Mouse (Mus musculus): ENCODE measurements around the gene Cep164. TPM values are rescaled to one million over a fixed set of nuclear protein-coding genes. Genes with fewer than 3 reads are reported as not detected.
A peak's percentile ranks its signal among the peaks of the same experiment; 100 is the strongest.

Cep164 gene
- total and polyA plus RNA-seq, 3 experiments, result 7.9 to 14.2 TPM; not detected in 1

- H3K9ac ChIP-seq (ENCODE audit: control insufficient read depth, low read depth, low read length, poor library complexity, severe bottlenecking), result no peak overlapping the region
- no peaks in the 10 kb centered on the region for H3K4me1 ChIP-seq (ENCODE audit: control insufficient read depth in 1 of 2, insufficient read depth in 2 of 2, low read length in 2 of 2)
- no peaks in the 10 kb centered on the region for H3K9me3 ChIP-seq (replicated peaks; ENCODE audit: insufficient read depth, low read length)
- no peaks in the 10 kb centered on the region for H3K36me3 ChIP-seq (ENCODE audit: control insufficient read depth in 1 of 2, insufficient read depth in 2 of 2, low read length in 2 of 2)
- no peak overlapping the region for H3K27ac ChIP-seq (ENCODE audit: control insufficient read depth, low read depth, low read length)
- H3K4me3 ChIP-seq (ENCODE audit: control insufficient read depth in 1 of 2, insufficient read depth in 1 of 2, low read depth in 2 of 2, low read length in 2 of 2), result no peak overlapping the region
- H3K79me2 ChIP-seq (ENCODE audit: control insufficient read depth, insufficient read depth, low read length, poor library complexity), result no peaks in the 10 kb centered on the region
- no peak for DNase-seq (ENCODE audit: low read depth, low spot score)
- H3K27me3 ChIP-seq (ENCODE audit: control insufficient read depth in 1 of 2, insufficient read depth in 2 of 2, low read length in 2 of 2), result no peaks in the 10 kb centered on the region
- no peak for TF ChIP-seq GABPA (IDR thresholded peaks at IDR 0.05; ENCODE audit: low read depth, low read length)
- no peak for TF ChIP-seq BHLHE40 (IDR thresholded peaks at IDR 0.05; ENCODE audit: borderline replicate concordance, low read depth, low read length)
Measured at GRCm38 (mm10) chr9:45832898-45833297, 4.4 kb upstream of the Cep164 start.

GRCm38 (mm10) chr9:45829107-45829506 lies 616 bp upstream of the Cep164 start:
- DNase-seq (ENCODE audit: low read depth, low spot score), result peak; percentile 97
- Histone ChIP-seq H3K27me3 (ENCODE audit: control insufficient read depth in 1 of 2, insufficient read depth in 2 of 2, low read length in 2 of 2) (no peaks in the 10 kb centered on the region), H3K4me3 (ENCODE audit: control insufficient read depth in 1 of 2, insufficient read depth in 1 of 2, low read depth in 2 of 2, low read length in 2 of 2) (peak overlapping the region; percentile 80 to 83), H3K79me2 (ENCODE audit: control insufficient read depth, insufficient read depth, low read length, poor library complexity) (no peaks in the 10 kb centered on the region), H3K27ac (ENCODE audit: control insufficient read depth, low read depth, low read length) (peak overlapping the region; percentile 52), H3K36me3 (ENCODE audit: control insufficient read depth in 1 of 2, insufficient read depth in 2 of 2, low read length in 2 of 2) (no peaks in the 10 kb centered on the region), H3K9me3 (replicated peaks; ENCODE audit: insufficient read depth, low read length) (no peaks in the 10 kb centered on the region), H3K9ac (ENCODE audit: control insufficient read depth, low read depth, low read length, poor library complexity, severe bottlenecking) (peak overlapping the region; percentile 50), H3K4me1 (ENCODE audit: control insufficient read depth in 1 of 2, insufficient read depth in 2 of 2, low read length in 2 of 2) (no peaks in the 10 kb centered on the region)
- no peak for TF ChIP-seq NELFE (IDR thresholded peaks at IDR 0.05; ENCODE audit: low read depth, low read length)
- no peak for TF ChIP-seq TCF12 (IDR thresholded peaks at IDR 0.05; ENCODE audit: low read depth, low read length)
- TF ChIP-seq CHD1 (IDR thresholded peaks at IDR 0.05; ENCODE audit: low read depth, low read length), result no peak
- peak; percentile 39; the same call in 1 of the 2 replicates for TF ChIP-seq GATA1 (IDR thresholded peaks at IDR 0.05; ENCODE audit: low read depth, low read length)
- no peak for TF ChIP-seq MXI1 (IDR thresholded peaks at IDR 0.05; ENCODE audit: low read depth, low read length)
- no peak for TF ChIP-seq ELF1 (IDR thresholded peaks at IDR 0.05; ENCODE audit: low read depth, low read length)
- TF ChIP-seq NRF1 (IDR thresholded peaks at IDR 0.05; ENCODE audit: insufficient read depth, low read depth, low read length, poor library complexity, severe bottlenecking), result no peak
- TF ChIP-seq JUND (IDR thresholded peaks at IDR 0.05; ENCODE audit: low read depth, low read length), result peak; percentile 87
- TF ChIP-seq ZKSCAN1 (IDR thresholded peaks at IDR 0.05; ENCODE audit: low read depth, low read length), result no peak
- no peak for TF ChIP-seq POLR2A (IDR thresholded peaks at IDR 0.05; ENCODE audit: control insufficient read depth in 1 of 2, insufficient read depth in 1 of 2, low read depth in 1 of 2, low read length in 2 of 2, poor library complexity in 1 of 2)
- no peak for TF ChIP-seq MYC (IDR thresholded peaks at IDR 0.05; ENCODE audit: low read depth, low read length)
- no peak for TF ChIP-seq GABPA (IDR thresholded peaks at IDR 0.05; ENCODE audit: low read depth, low read length)
- no peak for TF ChIP-seq RCOR1 (IDR thresholded peaks at IDR 0.05; ENCODE audit: low read depth, low read length)
- TF ChIP-seq USF2 (IDR thresholded peaks at IDR 0.05; ENCODE audit: borderline replicate concordance in 1 of 2, insufficient read depth in 1 of 2, low read depth in 1 of 2, low read length in 2 of 2), result no peak
- no peak for TF ChIP-seq TAL1 (IDR thresholded peaks at IDR 0.05; ENCODE audit: low read length)
- peak; percentile 47; the same call in 1 of the 2 replicates for TF ChIP-seq HCFC1 (IDR thresholded peaks at IDR 0.05; ENCODE audit: low read depth, low read length)
- TF ChIP-seq E2F4 (IDR thresholded peaks at IDR 0.05; ENCODE audit: borderline replicate concordance, low read depth, low read length), result no peak
- TF ChIP-seq CTCF (IDR thresholded peaks at IDR 0.05 in 2 of 3, conservative IDR thresholded peaks at IDR 0.05 in 1 of 3; ENCODE audit: control insufficient read depth in 1 of 3, insufficient read depth in 1 of 3, low read depth in 2 of 3, low read length in 3 of 3, poor library complexity in 1 of 3, severe bottlenecking in 1 of 3), result peak; percentile 85 to 100 (median 98)
- TF ChIP-seq TBP (IDR thresholded peaks at IDR 0.05; ENCODE audit: low read depth, low read length), result peak; percentile 39; the same call in 1 of the 2 replicates
- 0 out of 2 replicates have a peak, but pooled peaks have one; percentile 58 for TF ChIP-seq MAZ (IDR thresholded peaks at IDR 0.05; ENCODE audit: low read depth, low read length)
- no peak for TF ChIP-seq MEF2A (IDR thresholded peaks at IDR 0.05; ENCODE audit: extremely low read depth, insufficient replicate concordance, low read depth, low read length, poor library complexity, severe bottlenecking)
- no peak for TF ChIP-seq EP300 (IDR thresholded peaks at IDR 0.05; ENCODE audit: low read depth in 1 of 2, low read length in 2 of 2)
- peak; percentile 21; the same call in 1 of the 2 replicates for TF ChIP-seq ETS1 (IDR thresholded peaks at IDR 0.05; ENCODE audit: low read depth, low read length)
- peak; percentile 85 for TF ChIP-seq ZC3H11A (IDR thresholded peaks at IDR 0.05; ENCODE audit: low read depth, low read length)
- TF ChIP-seq ZMIZ1 (IDR thresholded peaks at IDR 0.05; ENCODE audit: low read depth, low read length), result no peak
- TF ChIP-seq MYB (IDR thresholded peaks at IDR 0.05; ENCODE audit: low read depth, low read length), result no peak
- TF ChIP-seq SMC3 (IDR thresholded peaks at IDR 0.05; ENCODE audit: low read depth, low read length), result peak; percentile 98
- TF ChIP-seq SIN3A (IDR thresholded peaks at IDR 0.05; ENCODE audit: low read length), result no peak; the same call in 1 of the 2 replicates
- no peak for TF ChIP-seq USF1 (IDR thresholded peaks at IDR 0.05; ENCODE audit: low read depth, low read length)
- no peak for TF ChIP-seq CHD2 (IDR thresholded peaks at IDR 0.05; ENCODE audit: low read length)
- TF ChIP-seq MAX (IDR thresholded peaks at IDR 0.05; ENCODE audit: low read length), result no peak

Data from MEL (cell line).